ENCODE assay signal across 12 mouse cellular contexts in genomic region chr8:34326614-34326965, GRCm38 (mm10).
A peak's percentile ranks its signal among the peaks of the same experiment; 100 is the strongest.
DNase-seq lines count a peak whose midpoint lies in the region; ATAC-seq lines count a peak whose summit lies in the region.
"Had no signal": no experiment of that assay in that cellular context is flagged by ENCODE, and none has a peak within 500 bp of the region (broad histone marks: within the 10 kb centered on the region; RNA-seq: fewer than 3 reads in every experiment).

No protein-coding gene starts in this region.

- ATAC-seq in kidney, embryonic 15.5 days (replicated peaks; ENCODE audit: low FRiP score): no peak
- ATAC-seq in embryonic facial prominence, embryonic 13.5 days (ENCODE audit: insufficient number of reproducible peaks, insufficient read depth, low FRiP score, low TSS enrichment, low read depth): no peak
- ATAC-seq in hindbrain, embryonic 14.5 days (ENCODE audit: low FRiP score): peak; percentile 50
- ATAC-seq in midbrain, embryonic 14.5 days (ENCODE audit: low FRiP score, low TSS enrichment): no peak
- no peak for ATAC-seq in erythroid progenitor cell, adult 5-6 weeks (replicated peaks; ENCODE audit: low FRiP score, poor library complexity, severe bottlenecking)

- peaks cover 14% of the 10 kb centered on the region for H3K4me1 ChIP-seq in kidney, embryonic 15.5 days
- H3K4me1 ChIP-seq in embryonic facial prominence, embryonic 13.5 days: peaks cover 19% of the 10 kb centered on the region
- H3K4me1 ChIP-seq in hindbrain, embryonic 14.5 days (replicated peaks; ENCODE audit: control insufficient read depth, insufficient read depth, low read length): peaks cover 41% of the 10 kb centered on the region
- H3K4me1 ChIP-seq in midbrain, embryonic 14.5 days (ENCODE audit: control insufficient read depth, insufficient read depth, low read length): peaks cover 36% of the 10 kb centered on the region

- WGBS in kidney, embryonic 15.5 days: 9% methylated on average over 15 of the region's 15 CpGs
- 4% methylated on average over 15 of the region's 15 CpGs for WGBS in embryonic facial prominence, embryonic 13.5 days
- 3% methylated on average over 15 of the region's 15 CpGs for WGBS in hindbrain, embryonic 14.5 days
- WGBS in midbrain, embryonic 14.5 days: 3% methylated on average over 15 of the region's 15 CpGs

- H3K4me3 ChIP-seq in kidney, embryonic 15.5 days (replicated peaks): peak overlapping the region; percentile 32
- H3K4me3 ChIP-seq in embryonic facial prominence, embryonic 13.5 days: peak overlapping the region; percentile 34
- H3K4me3 ChIP-seq in hindbrain, embryonic 14.5 days (replicated peaks; ENCODE audit: low read length): peak overlapping the region; percentile 22
- peak overlapping the region; percentile 30 for H3K4me3 ChIP-seq in midbrain, embryonic 14.5 days (replicated peaks; ENCODE audit: low read depth, low read length)

- peak overlapping the region; percentile 64 for H3K4me2 ChIP-seq in kidney, embryonic 15.5 days
- H3K4me2 ChIP-seq in embryonic facial prominence, embryonic 13.5 days: peak overlapping the region; percentile 66
- peak overlapping the region; percentile 56 for H3K4me2 ChIP-seq in hindbrain, embryonic 14.5 days (replicated peaks)
- H3K4me2 ChIP-seq in midbrain, embryonic 14.5 days (ENCODE audit: low read length): peak overlapping the region; percentile 64

- H3K27ac ChIP-seq in kidney, embryonic 15.5 days: no peak overlapping the region
- no peak overlapping the region for H3K27ac ChIP-seq in embryonic facial prominence, embryonic 13.5 days
- H3K27ac ChIP-seq in hindbrain, embryonic 14.5 days: peak overlapping the region; percentile 93
- H3K27ac ChIP-seq in midbrain, embryonic 14.5 days (replicated peaks; ENCODE audit: low read depth, low read length): peak overlapping the region; percentile 93
- H3K27ac ChIP-seq: liver, embryonic 14.5 days had no signal

- H3K9me3 ChIP-seq in kidney, embryonic 15.5 days (replicated peaks): no peaks in the 10 kb centered on the region
- no peaks in the 10 kb centered on the region for H3K9me3 ChIP-seq in embryonic facial prominence, embryonic 13.5 days
- no peaks in the 10 kb centered on the region for H3K9me3 ChIP-seq in hindbrain, embryonic 14.5 days (ENCODE audit: control insufficient read depth, low read length)
- H3K9me3 ChIP-seq in midbrain, embryonic 14.5 days (ENCODE audit: control insufficient read depth, low read length): no peaks in the 10 kb centered on the region

- H3K36me3 ChIP-seq in kidney, embryonic 15.5 days: no peaks in the 10 kb centered on the region
- no peaks in the 10 kb centered on the region for H3K36me3 ChIP-seq in embryonic facial prominence, embryonic 13.5 days
- no peaks in the 10 kb centered on the region for H3K36me3 ChIP-seq in hindbrain, embryonic 14.5 days (replicated peaks; ENCODE audit: control insufficient read depth, insufficient read depth)
- no peaks in the 10 kb centered on the region for H3K36me3 ChIP-seq in midbrain, embryonic 14.5 days (ENCODE audit: control insufficient read depth, insufficient read depth, low read length)

- no peak for DNase-seq in kidney, postnatal 10 days
- peak; percentile 71 for DNase-seq in hindbrain, embryonic 14.5 days (ENCODE audit: low spot score)
- DNase-seq in midbrain, embryonic 14.5 days: no peak
- no peak for DNase-seq in urinary bladder, postnatal 14 days (ENCODE audit: low spot score)
- DNase-seq in cerebellum, adult 8-10 months: no peak
- DNase-seq: adrenal gland, postnatal 10 days; kidney, adult 2 months; thymus, adult 18-20 months had no signal

- H3K9ac ChIP-seq in kidney, embryonic 15.5 days: 0 out of 2 replicates have a peak overlapping the region, but pooled peaks have one; percentile 10
- H3K9ac ChIP-seq in embryonic facial prominence, embryonic 13.5 days: peak overlapping the region; percentile 37
- H3K9ac ChIP-seq in hindbrain, embryonic 14.5 days: peak overlapping the region; percentile 57
- peak overlapping the region; percentile 54 for H3K9ac ChIP-seq in midbrain, embryonic 14.5 days (replicated peaks; ENCODE audit: low read length)
- H3K9ac ChIP-seq: liver, embryonic 14.5 days had no signal

- peaks cover 12% of the 10 kb centered on the region; the same call in 1 of the 2 replicates for H3K27me3 ChIP-seq in kidney, embryonic 15.5 days
- H3K27me3 ChIP-seq in embryonic facial prominence, embryonic 13.5 days: peaks cover 23% of the 10 kb centered on the region
- no peaks in the 10 kb centered on the region for H3K27me3 ChIP-seq in hindbrain, embryonic 14.5 days (ENCODE audit: control insufficient read depth, insufficient read depth, low read length)
- no peaks in the 10 kb centered on the region for H3K27me3 ChIP-seq in midbrain, embryonic 14.5 days (ENCODE audit: control insufficient read depth, insufficient read depth, low read length)

Comparison
In these comparisons a context has a peak if more than half of its experiments do, and no peak if none do; other contexts are left out.
1. H3K27ac ChIP-seq: peak in hindbrain, embryonic 14.5 days (single experiment) and midbrain, embryonic 14.5 days (single experiment); none in kidney, embryonic 15.5 days (single experiment) and embryonic facial prominence, embryonic 13.5 days (single experiment).
2. Peak in every context shown above with its lines, with median percentiles within 50 percentile points of each other: H3K4me2 ChIP-seq, H3K4me3 ChIP-seq and H3K9ac ChIP-seq.